In genomic region chr19:5152261-5152660, GRCm38 (mm10) we compare ENCODE assay signal across 23 mouse cellular contexts. TPM values are rescaled to one million over a fixed set of nuclear protein-coding genes. Genes with fewer than 3 reads are reported as not detected.
DNase-seq lines count a peak whose midpoint lies in the region; ATAC-seq and TF ChIP-seq lines count a peak whose summit lies in the region.
"Had no signal": no experiment of that assay in that cellular context is flagged by ENCODE, and none has a peak within 500 bp of the region (broad histone marks: within the 10 kb centered on the region; RNA-seq: fewer than 3 reads in every experiment).

No protein-coding gene starts in this region.

- no peak for TF ChIP-seq EP300 in lung, postnatal 0 days (IDR thresholded peaks at IDR 0.05)

- no peak overlapping the region for H3K4me2 ChIP-seq in hindbrain, embryonic 15.5 days
- no peak overlapping the region for H3K4me2 ChIP-seq in hindbrain, embryonic 11.5 days (replicated peaks; ENCODE audit: low read depth, low read length)
- H3K4me2 ChIP-seq in neural tube, embryonic 15.5 days: no peak overlapping the region
- no peak overlapping the region for H3K4me2 ChIP-seq in lung, postnatal 0 days (replicated peaks; ENCODE audit: low read depth, low read length)
- H3K4me2 ChIP-seq: embryonic facial prominence, embryonic 12.5 days; liver, embryonic 13.5 days; midbrain, embryonic 13.5 days had no signal

- DNase-seq in cerebellum, adult 9-11 months: peak; percentile 35
- DNase-seq in cerebellum, adult 11-12 months: no peak
- DNase-seq in hindbrain, embryonic 11.5 days (ENCODE audit: low spot score): no peak
- DNase-seq in adrenal gland, postnatal 25 days: peak; percentile 33
- DNase-seq in lung, postnatal 0 days (ENCODE audit: low spot score): no peak
- DNase-seq: gastrocnemius, postnatal 10 days; kidney, adult 9 months; kidney, postnatal 14 days; liver, embryonic 13.5 days; lung, adult 2 months; lung, postnatal 36 days; retina, postnatal 1 day; right cerebral cortex, postnatal 25 days had no signal

- 0 out of 2 replicates have a peak, but pooled peaks cover 4% of the 10 kb centered on the region for H3K4me1 ChIP-seq in hindbrain, embryonic 15.5 days (replicated peaks)
- H3K4me1 ChIP-seq in hindbrain, embryonic 11.5 days (replicated peaks; ENCODE audit: control insufficient read depth, insufficient read depth, low read length): no peaks in the 10 kb centered on the region
- peaks cover 5% of the 10 kb centered on the region; the same call in 1 of the 2 replicates for H3K4me1 ChIP-seq in neural tube, embryonic 15.5 days
- no peaks in the 10 kb centered on the region for H3K4me1 ChIP-seq in lung, postnatal 0 days (ENCODE audit: insufficient read depth, low read depth, low read length)
- H3K4me1 ChIP-seq: embryonic facial prominence, embryonic 12.5 days; heart, embryonic 10.5 days; midbrain, embryonic 13.5 days had no signal

- no peak overlapping the region for H3K4me3 ChIP-seq in hindbrain, embryonic 15.5 days
- H3K4me3 ChIP-seq in hindbrain, embryonic 11.5 days (ENCODE audit: low read depth, low read length): no peak overlapping the region
- no peak overlapping the region for H3K4me3 ChIP-seq in neural tube, embryonic 15.5 days (replicated peaks)
- no peak overlapping the region for H3K4me3 ChIP-seq in lung, postnatal 0 days (ENCODE audit: low read depth, low read length)
- H3K4me3 ChIP-seq: embryonic facial prominence, embryonic 12.5 days; heart, embryonic 10.5 days; liver, embryonic 13.5 days; megakaryocyte, embryonic 14.5 days; midbrain, embryonic 13.5 days had no signal

- 93% methylated on average over 6 of the region's 6 CpGs for WGBS in hindbrain, embryonic 15.5 days
- 92% methylated on average over 6 of the region's 6 CpGs for WGBS in hindbrain, embryonic 11.5 days
- 92% methylated on average over 6 of the region's 6 CpGs for WGBS in neural tube, embryonic 15.5 days
- WGBS in lung, postnatal 0 days: 86% methylated on average over 6 of the region's 6 CpGs

- ATAC-seq in hindbrain, embryonic 15.5 days (ENCODE audit: low FRiP score, low read depth): no peak
- no peak for ATAC-seq in hindbrain, embryonic 11.5 days (ENCODE audit: low FRiP score)
- ATAC-seq in neural tube, embryonic 15.5 days (ENCODE audit: low FRiP score): no peak
- no peak for ATAC-seq in lung, postnatal 0 days
- ATAC-seq: forebrain, embryonic 14.5 days; intestine, embryonic 16.5 days; midbrain, embryonic 13.5 days had no signal

- TF ChIP-seq CTCF in lung, postnatal 0 days (IDR thresholded peaks at IDR 0.05): no peak

- H3K36me3 ChIP-seq in hindbrain, embryonic 15.5 days: peaks cover 33% of the 10 kb centered on the region
- H3K36me3 ChIP-seq in hindbrain, embryonic 11.5 days (ENCODE audit: control insufficient read depth, insufficient read depth, low read length): 0 out of 2 replicates have a peak, but pooled peaks cover 2% of the 10 kb centered on the region
- peaks cover 34% of the 10 kb centered on the region for H3K36me3 ChIP-seq in neural tube, embryonic 15.5 days
- H3K36me3 ChIP-seq in lung, postnatal 0 days (ENCODE audit: insufficient read depth, low read length): peaks cover 13% of the 10 kb centered on the region

- H3K27me3 ChIP-seq in hindbrain, embryonic 15.5 days: no peaks in the 10 kb centered on the region
- H3K27me3 ChIP-seq in hindbrain, embryonic 11.5 days (ENCODE audit: control insufficient read depth, insufficient read depth, low read length): no peaks in the 10 kb centered on the region
- no peaks in the 10 kb centered on the region for H3K27me3 ChIP-seq in neural tube, embryonic 15.5 days (replicated peaks)
- no peaks in the 10 kb centered on the region for H3K27me3 ChIP-seq in lung, postnatal 0 days (replicated peaks; ENCODE audit: insufficient read depth, low read length)
- H3K27me3 ChIP-seq: embryonic facial prominence, embryonic 12.5 days; liver, embryonic 13.5 days; megakaryocyte, embryonic 14.5 days; midbrain, embryonic 13.5 days had no signal

- H3K9me3 ChIP-seq in hindbrain, embryonic 15.5 days: no peaks in the 10 kb centered on the region
- no peaks in the 10 kb centered on the region for H3K9me3 ChIP-seq in hindbrain, embryonic 11.5 days (ENCODE audit: control insufficient read depth, low read length)
- H3K9me3 ChIP-seq in neural tube, embryonic 15.5 days (replicated peaks): no peaks in the 10 kb centered on the region
- H3K9me3 ChIP-seq in lung, postnatal 0 days (ENCODE audit: low read length): no peaks in the 10 kb centered on the region
- H3K9me3 ChIP-seq: embryonic facial prominence, embryonic 12.5 days; heart, embryonic 10.5 days; liver, embryonic 13.5 days; megakaryocyte, embryonic 14.5 days; midbrain, embryonic 13.5 days had no signal

- no peak overlapping the region for H3K9ac ChIP-seq in hindbrain, embryonic 15.5 days
- H3K9ac ChIP-seq in hindbrain, embryonic 11.5 days (ENCODE audit: low read depth, low read length): no peak overlapping the region
- no peak overlapping the region for H3K9ac ChIP-seq in neural tube, embryonic 15.5 days (replicated peaks)
- H3K9ac ChIP-seq in lung, postnatal 0 days (replicated peaks; ENCODE audit: low read depth): no peak overlapping the region
- H3K9ac ChIP-seq: embryonic facial prominence, embryonic 12.5 days; liver, embryonic 13.5 days; midbrain, embryonic 13.5 days had no signal

- peak overlapping the region; percentile 47; the same call in 1 of the 2 replicates for H3K27ac ChIP-seq in hindbrain, embryonic 15.5 days (replicated peaks)
- H3K27ac ChIP-seq in hindbrain, embryonic 11.5 days (ENCODE audit: low read depth, low read length): no peak overlapping the region
- H3K27ac ChIP-seq in neural tube, embryonic 15.5 days (replicated peaks): 0 out of 2 replicates have a peak overlapping the region, but pooled peaks have one; percentile 14
- no peak overlapping the region for H3K27ac ChIP-seq in lung, postnatal 0 days (ENCODE audit: low read length)
- H3K27ac ChIP-seq: embryonic facial prominence, embryonic 12.5 days; heart, embryonic 10.5 days; liver, embryonic 13.5 days; midbrain, embryonic 13.5 days had no signal

RNA-seq across cellular contexts. Expression of gene Klc2, which starts 33.9 kb away (rescaled TPM):
- polyA plus RNA-seq in hindbrain, embryonic 15.5 days (2015; fragmentation: Nextera tagmentation; extraction: Ambion mirVana): 76.9 and 90.2 TPM in 2 replicates
- 34.6 and 36.5 TPM in 2 replicates for polyA plus RNA-seq in hindbrain, embryonic 11.5 days (2014; fragmentation: Nextera tagmentation; extraction: Ambion mirVana)
- total RNA-seq in adrenal gland, postnatal 25 days (2021): 47.3 and 54.2 TPM in 2 replicates
- 82.4 and 94.5 TPM in 2 replicates for polyA plus RNA-seq in neural tube, embryonic 15.5 days (2015; fragmentation: Nextera tagmentation; extraction: Ambion mirVana)
- polyA plus RNA-seq in lung, postnatal 0 days (2015; fragmentation: Nextera tagmentation; extraction: Ambion mirVana): 10.1 and 10.8 TPM in 2 replicates

RNA-seq across cellular contexts. Expression of gene Rab1b, which starts 45.4 kb away (rescaled TPM):
- polyA plus RNA-seq in hindbrain, embryonic 15.5 days (2015; fragmentation: Nextera tagmentation; extraction: Ambion mirVana): 210 and 222 TPM in 2 replicates
- 217 and 230 TPM in 2 replicates for polyA plus RNA-seq in hindbrain, embryonic 11.5 days (2014; fragmentation: Nextera tagmentation; extraction: Ambion mirVana)
- 165 and 186 TPM in 2 replicates for total RNA-seq in adrenal gland, postnatal 25 days (2021)
- polyA plus RNA-seq in neural tube, embryonic 15.5 days (2015; fragmentation: Nextera tagmentation; extraction: Ambion mirVana): 205 and 218 TPM in 2 replicates
- 228 and 240 TPM in 2 replicates for polyA plus RNA-seq in lung, postnatal 0 days (2015; fragmentation: Nextera tagmentation; extraction: Ambion mirVana)

RNA-seq across cellular contexts. Expression of gene Cnih2, which starts 53.9 kb away (rescaled TPM):
- 364 and 435 TPM in 2 replicates for polyA plus RNA-seq in hindbrain, embryonic 15.5 days (2015; fragmentation: Nextera tagmentation; extraction: Ambion mirVana)
- 126 and 128 TPM in 2 replicates for polyA plus RNA-seq in hindbrain, embryonic 11.5 days (2014; fragmentation: Nextera tagmentation; extraction: Ambion mirVana)
- 1.1 and 2.7 TPM in 2 replicates for total RNA-seq in adrenal gland, postnatal 25 days (2021)
- 294 and 369 TPM in 2 replicates for polyA plus RNA-seq in neural tube, embryonic 15.5 days (2015; fragmentation: Nextera tagmentation; extraction: Ambion mirVana)
- polyA plus RNA-seq in lung, postnatal 0 days (2015; fragmentation: Nextera tagmentation; extraction: Ambion mirVana): 0.70 and 0.89 TPM in 2 replicates
- total RNA-seq: granulocyte monocyte progenitor cell, adult 5-6 weeks; monocyte, adult 5-6 weeks had no signal

Comparison
In these comparisons a context has a peak if more than half of its experiments do, and no peak if none do; other contexts are left out.
1. DNase-seq: peak in cerebellum, adult 9-11 months (single experiment) and adrenal gland, postnatal 25 days (single experiment); none in cerebellum, adult 11-12 months (single experiment), hindbrain, embryonic 11.5 days (single experiment) and lung, postnatal 0 days (single experiment).
2. H3K27ac ChIP-seq: peak in hindbrain, embryonic 15.5 days (single experiment) and neural tube, embryonic 15.5 days (single experiment); none in hindbrain, embryonic 11.5 days (single experiment) and lung, postnatal 0 days (single experiment).
3. RNA of gene Cnih2, which starts 53.9 kb away (polyA plus RNA-seq): 364 to 435 TPM in hindbrain, embryonic 15.5 days, 294 to 369 TPM in neural tube, embryonic 15.5 days and 126 to 128 TPM in hindbrain, embryonic 11.5 days; 0.70 to 0.89 TPM in lung, postnatal 0 days; every median in the first group is over 10 times any median in the second.